Mouse (Mus musculus) cerebellum, adult 2 months (tissue): ENCODE data around the gene Mical3. TPM values are rescaled to one million over a fixed set of nuclear protein-coding genes. Genes with fewer than 3 reads are reported as not detected.

Experiments used
- DNase-seq, 2 experiments: peaks; one replicate each; pipeline ENCODE4 v3.0.0; 2021
- H3K27ac ChIP-seq: fragments of 200-500 bp; 2 replicates; pipeline ENCODE4 v1.5.1; 2012; ENCODE audit warnings: low read length, control low read depth, inconsistent platforms; ENCODE audit not compliant: insufficient read depth
- H3K27me3 ChIP-seq: fragments of 200-500 bp; 2 replicates; pipeline ENCODE4 v1.6.1; 2012; ENCODE audit warnings: inconsistent platforms, mild to moderate bottlenecking, low read length, moderate library complexity; ENCODE audit not compliant: control insufficient read depth, insufficient read depth
- H3K4me1 ChIP-seq: fragments of 200-500 bp; 2 replicates; pipeline ENCODE4 v1.6.1; 2011; ENCODE audit warnings: low read length; ENCODE audit not compliant: control insufficient read depth, insufficient read depth
- H3K4me3 ChIP-seq: fragments of 200-500 bp; replicated peaks from 2 replicates; pipeline ENCODE3; 2011; ENCODE audit warnings: mild to moderate bottlenecking, low read depth, low read length, control low read depth; ENCODE audit not compliant: insufficient read depth
- CTCF ChIP-seq: fragments of 200-500 bp; IDR thresholded peaks from 2 replicates; pipeline ENCODE4 v1.5.1; 2011; ENCODE audit warnings: low read depth, mild to moderate bottlenecking, control low read depth, low read length, moderate library complexity, borderline replicate concordance; ENCODE audit not compliant: insufficient read depth
- POLR2A ChIP-seq: fragments of 200-500 bp; IDR thresholded peaks from 2 replicates; pipeline ENCODE4 v1.6.1; 2011; ENCODE audit warnings: low read length, control low read depth, borderline replicate concordance; ENCODE audit not compliant: insufficient read depth
- WGBS: fragments of 180-500 bp; shearing (Covaris S2); methylation state at CpG from one replicate; pipeline ENCODE4 v1.1.7; 2018; 5-methylcytosine and 5-hydroxymethylcytosine counted together
- polyA plus RNA-seq: library from polyadenylated mRNA; depleted of rRNA; stranded (reverse); fragments of >200 nt; gene quantifications from 2 replicates; pipeline ENCODE4 v1.2.3, GENCODE M21; 2012

The Mical3 gene
- polyA plus RNA-seq, 1 experiment = 75.7 TPM

DNA sequence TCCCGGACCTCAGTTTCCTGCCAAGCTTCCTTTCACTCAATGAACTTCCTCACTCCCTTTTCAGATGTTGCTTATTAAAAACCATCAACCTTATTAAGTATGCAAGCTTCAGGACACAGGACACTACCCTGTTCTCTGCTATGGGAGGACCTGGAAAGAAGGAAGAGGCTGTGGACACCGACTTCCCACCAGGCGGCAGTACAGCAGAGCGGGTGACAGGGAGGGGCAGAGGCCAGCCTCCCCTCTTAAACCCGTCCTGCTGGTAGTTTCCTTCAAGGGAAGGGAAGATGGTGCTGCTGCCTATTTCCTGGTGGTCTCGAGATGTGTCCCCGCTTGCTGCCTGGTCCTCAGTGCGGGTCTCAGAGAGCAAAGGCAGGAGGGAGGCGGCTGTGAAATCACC lies 117.0 kb downstream of the Mical3 start:
- peak; percentile 69 for TF ChIP-seq CTCF
- TF ChIP-seq POLR2A = no peak
- H3K27ac ChIP-seq = no peak overlapping the region
- peaks cover 51% of the 10 kb centered on the region for H3K4me1 ChIP-seq
- WGBS = 49% methylated on average over 9 of the region's 9 CpGs
- peak; percentile 56 to 65 for DNase-seq
- H3K27me3 ChIP-seq = no peaks in the 10 kb centered on the region
- no peak overlapping the region for H3K4me3 ChIP-seq

DNA sequence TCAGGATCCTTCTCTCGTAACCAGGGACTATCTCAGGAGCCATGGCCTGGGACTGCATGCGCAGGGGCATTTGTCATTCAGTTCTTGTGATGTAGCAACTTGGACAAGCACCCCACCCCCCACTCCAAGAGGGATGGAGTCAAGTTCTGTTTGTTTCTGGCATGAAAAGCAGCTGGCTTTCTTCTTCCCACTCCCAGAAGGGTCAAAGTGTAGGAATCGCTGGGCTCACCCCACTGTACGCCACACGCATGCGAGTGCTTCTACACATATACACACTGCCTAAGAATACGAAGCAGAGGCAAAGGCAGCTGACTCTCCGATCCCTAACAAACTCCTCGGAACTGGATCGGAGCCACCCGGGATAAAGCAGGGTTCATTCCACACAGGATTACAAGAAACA lies 119.1 kb downstream of the Mical3 start:
- Histone ChIP-seq H3K4me3 (no peak overlapping the region), H3K27me3 (no peaks in the 10 kb centered on the region), H3K27ac (no peak overlapping the region), H3K4me1 (peaks cover 35% of the 10 kb centered on the region)
- no peak for TF ChIP-seq CTCF
- no peak for TF ChIP-seq POLR2A
- WGBS = 90% methylated on average over 11 of the region's 11 CpGs
- no peak for DNase-seq

DNA sequence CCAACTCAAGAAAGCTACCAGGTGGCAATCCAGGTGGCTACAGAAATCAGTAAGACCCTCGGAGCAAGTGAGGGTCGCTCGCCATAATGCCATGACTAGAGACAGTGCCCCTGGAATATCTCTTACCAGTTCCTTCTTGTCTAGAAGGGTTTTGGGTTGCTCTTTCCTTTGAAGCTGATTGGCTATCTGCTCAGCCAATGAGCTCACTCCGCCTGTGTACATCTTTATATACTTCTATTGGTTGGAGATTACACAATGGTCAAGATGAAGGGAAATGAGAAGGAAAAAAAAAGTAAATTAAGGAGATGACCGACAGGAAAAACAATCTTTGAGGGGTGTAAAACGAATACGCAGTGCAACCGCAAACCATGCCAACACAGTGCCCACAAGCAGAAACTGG lies 121.1 kb downstream of the Mical3 start:
- TF ChIP-seq CTCF (no peak), POLR2A (no peak)

DNA sequence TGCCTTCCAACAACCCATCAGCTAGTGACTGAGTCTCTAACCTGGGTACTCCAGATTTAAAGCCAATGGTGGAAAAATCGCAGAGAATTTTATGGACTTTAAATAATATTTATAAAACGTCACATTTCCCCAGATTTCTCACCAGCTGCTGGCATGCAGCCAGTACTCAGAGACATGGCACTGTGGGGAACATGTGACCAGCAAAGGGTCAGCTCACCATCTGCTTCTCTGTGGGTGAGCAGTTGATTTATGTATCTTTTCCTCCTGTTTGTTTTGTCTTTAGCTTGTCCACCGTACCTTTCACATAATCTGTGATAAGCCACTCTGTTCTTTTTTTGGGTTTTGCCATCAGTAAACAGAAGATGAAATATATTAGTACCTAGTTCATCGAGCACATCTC lies 125.8 kb downstream of the Mical3 start:
- DNase-seq = peak; percentile 83 to 90
- H3K4me1 ChIP-seq = peaks cover 31% of the 10 kb centered on the region
- TF ChIP-seq CTCF (no peak), POLR2A (no peak)

More for the DNA sequence above, 121.1 kb downstream of the Mical3 start:
- peaks cover 25% of the 10 kb centered on the region for H3K4me1 ChIP-seq
- no peak for DNase-seq
- H3K27me3 ChIP-seq = no peaks in the 10 kb centered on the region
- H3K27ac ChIP-seq = no peak overlapping the region
- H3K4me3 ChIP-seq = no peak overlapping the region
- WGBS = 93% methylated on average over 8 of the region's 8 CpGs

DNA sequence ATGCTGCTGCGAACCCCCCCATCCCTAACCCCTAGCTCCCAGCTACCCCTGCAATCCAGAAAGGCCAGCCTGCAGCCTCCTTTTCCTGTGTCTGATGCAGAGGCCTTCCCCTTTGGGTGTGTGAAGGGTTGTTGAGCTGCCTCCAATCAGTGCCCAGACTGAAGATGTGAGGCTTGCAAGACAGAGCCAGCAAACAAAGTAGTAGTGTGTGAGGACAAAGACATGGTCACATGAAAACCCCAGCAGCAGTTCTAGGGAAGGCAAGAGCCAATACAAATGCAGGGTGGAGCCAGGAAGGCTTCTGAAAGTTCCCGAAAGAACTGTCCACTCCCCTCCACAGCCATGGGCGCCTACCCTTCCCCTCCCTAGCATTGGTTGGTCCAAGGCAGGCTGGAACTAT lies 127.8 kb downstream of the Mical3 start:
- Histone ChIP-seq H3K4me1 (peaks cover 43% of the 10 kb centered on the region), H3K4me3 (no peak overlapping the region), H3K27me3 (no peaks in the 10 kb centered on the region), H3K27ac (0 out of 2 replicates have a peak overlapping the region, but pooled peaks have one; percentile 51)
- no peak for DNase-seq
- WGBS = 77% methylated on average over 3 of the region's 3 CpGs
- TF ChIP-seq CTCF = no peak
- no peak for TF ChIP-seq POLR2A

More for the DNA sequence above, 125.8 kb downstream of the Mical3 start:
- Histone ChIP-seq H3K27ac (peak overlapping the region; percentile 90; the same call in 1 of the 2 replicates), H3K4me3 (no peak overlapping the region), H3K27me3 (no peaks in the 10 kb centered on the region)
- 8% methylated on average over 4 of the region's 4 CpGs for WGBS

DNA sequence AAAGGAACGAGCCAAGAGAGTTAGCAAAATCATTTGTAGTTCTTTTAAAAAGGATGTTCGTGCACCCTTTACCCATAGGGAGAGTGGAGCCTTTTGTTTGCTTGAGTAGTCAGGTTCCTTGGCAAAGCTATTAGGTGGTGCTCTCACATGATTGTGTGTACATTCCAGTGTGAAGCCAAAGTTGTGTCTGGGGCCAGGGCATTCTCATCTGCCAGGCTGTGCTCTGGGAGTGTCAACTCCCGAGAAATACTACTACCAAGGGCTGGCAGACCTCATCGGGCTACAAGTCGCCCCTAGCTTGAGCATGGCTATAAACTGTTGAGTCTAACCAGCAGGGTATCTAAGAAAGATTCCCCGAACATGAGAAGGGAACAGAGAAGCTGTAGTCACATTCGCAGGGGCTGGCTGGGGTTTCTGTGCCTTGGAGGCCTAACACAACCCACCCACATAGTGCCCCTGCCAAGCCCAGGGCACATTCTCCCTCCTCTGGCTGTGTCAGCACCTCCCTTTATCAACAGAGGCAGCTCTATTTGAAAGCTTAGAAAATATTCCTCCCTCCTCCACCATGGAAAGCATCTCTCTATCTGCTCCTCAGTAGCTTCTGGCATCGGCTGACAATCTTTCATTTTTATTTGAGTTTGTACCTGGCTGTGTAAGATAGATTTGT lies 130.8 kb downstream of the Mical3 start:
- no peak for DNase-seq
- TF ChIP-seq POLR2A (no peak), CTCF (no peak)
- H3K27me3 ChIP-seq = no peaks in the 10 kb centered on the region
- WGBS = 47% methylated on average over 8 of the region's 8 CpGs
- 0 out of 2 replicates have a peak overlapping the region, but pooled peaks have one; percentile 15 for H3K27ac ChIP-seq
- no peak overlapping the region for H3K4me3 ChIP-seq
- peaks cover 49% of the 10 kb centered on the region for H3K4me1 ChIP-seq

DNA sequence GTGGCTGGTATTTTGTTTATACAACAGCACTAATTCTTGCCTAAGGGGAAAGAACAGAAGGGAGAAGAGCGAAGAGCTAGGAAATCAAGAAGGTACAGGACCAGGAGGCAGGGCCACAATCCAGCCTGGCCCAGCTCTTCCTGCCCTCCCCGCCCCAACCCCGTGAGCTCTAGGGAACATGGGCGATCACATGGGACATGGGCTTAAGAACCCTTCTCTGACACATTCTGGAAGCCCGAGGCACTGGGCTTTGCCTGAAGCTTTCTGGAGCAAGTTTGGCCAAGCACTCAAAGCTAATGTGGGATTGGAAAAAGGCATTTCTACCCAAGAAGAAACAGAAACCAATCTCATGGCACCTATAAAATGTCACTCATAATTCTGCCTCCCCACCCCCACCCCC lies 131.7 kb downstream of the Mical3 start:
- TF ChIP-seq CTCF (no peak), POLR2A (no peak)
- DNase-seq = no peak
- H3K27me3 ChIP-seq = no peaks in the 10 kb centered on the region
- no peak overlapping the region for H3K4me3 ChIP-seq
- peaks cover 45% of the 10 kb centered on the region for H3K4me1 ChIP-seq
- peak overlapping the region; percentile 66; the same call in 1 of the 2 replicates for H3K27ac ChIP-seq
- WGBS = 52% methylated on average over 5 of the region's 5 CpGs

DNA sequence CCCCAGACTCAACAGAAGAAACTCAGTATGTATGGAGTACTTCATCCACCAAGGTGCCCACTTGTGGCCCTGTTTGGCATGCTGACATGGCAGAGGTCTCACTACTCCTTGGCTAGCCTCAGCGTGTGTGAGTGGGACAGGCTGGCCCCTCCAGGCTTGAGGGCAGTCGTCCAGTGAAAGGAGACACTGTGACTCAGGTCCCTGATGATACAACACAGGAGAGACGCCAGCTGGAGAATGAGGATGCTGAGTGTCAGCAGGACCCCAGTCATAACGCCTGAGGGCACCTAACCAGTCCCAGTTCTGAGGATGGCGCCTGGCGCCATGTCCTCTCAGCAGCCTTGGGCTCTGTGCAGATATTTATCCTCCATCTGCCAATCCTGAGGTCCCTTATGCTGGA lies 134.2 kb downstream of the Mical3 start:
- peak overlapping the region; percentile 48; the same call in 1 of the 2 replicates for H3K27ac ChIP-seq
- TF ChIP-seq POLR2A = no peak
- H3K4me3 ChIP-seq = no peak overlapping the region
- 14% methylated on average over 6 of the region's 6 CpGs for WGBS
- no peaks in the 10 kb centered on the region for H3K27me3 ChIP-seq
- peaks cover 30% of the 10 kb centered on the region for H3K4me1 ChIP-seq
- peak in 1 of 2 experiments; percentile 56 for DNase-seq
